Mouse (Mus musculus) cerebellum, adult 18-20 months (tissue): ENCODE measurements around the gene Ssbp3.

Experiments
- DNase-seq, 2 experiments: peaks; one replicate each; pipeline ENCODE4 v3.0.0; 2021

The Ssbp3 gene

DNA sequence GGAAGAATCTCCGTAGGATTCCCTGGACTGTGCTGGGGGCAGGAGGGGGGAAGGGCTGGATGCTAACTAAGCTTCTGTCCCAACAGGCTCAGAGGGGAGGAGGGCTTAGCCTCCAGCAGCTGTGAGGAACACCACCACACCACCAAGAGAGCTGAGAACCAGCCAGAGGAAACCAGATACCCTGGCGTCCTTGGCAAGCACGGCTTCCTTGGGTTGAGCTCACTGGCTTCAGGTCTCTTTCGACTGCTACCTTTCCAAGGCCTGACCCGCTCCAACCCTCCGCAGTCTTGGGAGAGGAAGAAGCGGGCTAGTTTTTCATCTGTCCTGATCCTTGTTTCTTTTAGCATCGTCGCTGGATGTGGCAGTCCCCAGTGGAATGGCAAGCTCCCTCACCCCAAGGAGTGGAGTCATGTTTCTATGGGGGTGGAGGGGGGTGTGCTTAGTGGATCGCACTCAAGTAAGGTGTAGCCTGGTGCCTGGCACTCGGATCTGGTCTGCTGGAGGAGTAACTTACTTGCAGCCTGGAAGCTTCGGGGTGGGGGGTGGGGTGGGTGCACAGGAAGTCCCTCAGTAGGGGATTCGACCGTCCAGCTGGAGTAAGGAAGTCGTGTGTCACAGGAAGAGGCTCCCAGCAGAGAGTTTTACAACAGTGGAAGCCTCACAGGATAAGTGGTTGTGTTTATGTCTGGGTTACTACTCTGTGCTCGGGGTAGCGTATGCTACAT lies 2.6 kb upstream of the Ssbp3 start:
- peak in 1 of 2 experiments; percentile 12 for DNase-seq

DNA sequence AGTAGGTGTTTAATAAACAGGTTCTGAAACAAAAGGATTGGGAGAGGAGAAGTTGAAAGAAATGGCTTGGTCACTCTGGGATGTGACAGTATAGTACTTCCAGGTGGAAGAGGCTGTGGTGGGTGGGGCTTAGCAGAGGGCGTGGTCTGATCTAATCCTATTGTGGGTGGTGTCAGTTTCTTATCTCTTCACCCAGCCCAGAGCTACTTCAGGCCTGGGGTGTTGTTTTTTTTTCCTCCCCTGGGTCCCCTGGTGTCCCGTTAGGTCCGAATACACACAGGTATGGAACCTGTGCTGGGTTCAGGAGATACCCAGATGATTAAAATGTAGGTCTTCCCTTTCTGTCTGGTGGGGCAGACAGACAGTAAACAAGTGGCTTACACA lies 2.1 kb upstream of the Ssbp3 start:
- DNase-seq: peak in 1 of 2 experiments; percentile 34

DNA sequence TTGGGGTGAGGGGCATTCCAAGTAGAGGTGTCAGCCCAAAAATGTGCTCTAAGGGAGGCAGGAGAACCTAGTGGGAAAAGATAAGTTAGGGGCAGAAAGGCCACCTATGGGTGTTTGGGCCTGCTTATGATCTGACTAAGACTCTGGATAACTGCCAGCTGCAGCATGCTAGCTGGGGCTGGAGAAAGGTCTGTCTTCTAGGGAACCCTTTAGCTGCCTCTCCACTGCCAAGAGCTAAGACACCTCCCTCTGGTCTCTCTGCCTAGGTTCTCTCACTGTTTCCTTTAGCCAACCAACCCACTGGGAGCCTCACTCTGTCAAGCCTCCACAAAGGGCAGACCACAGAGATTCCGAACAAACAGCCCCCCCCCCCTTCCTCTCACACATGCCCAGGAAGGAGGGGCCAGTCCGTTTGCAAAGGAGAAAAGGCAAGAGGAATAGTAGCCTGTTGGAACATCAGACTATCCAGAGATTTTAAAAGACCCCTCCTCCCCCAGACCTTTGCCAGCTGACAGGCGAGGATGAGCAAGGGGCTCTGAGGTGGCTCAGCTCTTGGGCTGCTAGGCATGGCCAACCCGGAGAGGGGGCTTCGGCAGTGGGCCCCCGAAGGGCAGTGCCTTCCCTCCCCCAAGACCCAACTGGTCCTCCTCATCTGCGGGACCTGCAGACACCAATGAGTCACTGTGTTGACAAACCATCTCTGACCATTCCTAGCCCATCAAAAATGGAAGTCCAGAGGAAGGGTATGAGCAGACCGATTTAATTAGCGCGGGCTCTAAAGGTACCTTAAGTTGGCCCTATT lies 1.4 kb upstream of the Ssbp3 start:
- peak; percentile 46 to 47 for DNase-seq

DNA sequence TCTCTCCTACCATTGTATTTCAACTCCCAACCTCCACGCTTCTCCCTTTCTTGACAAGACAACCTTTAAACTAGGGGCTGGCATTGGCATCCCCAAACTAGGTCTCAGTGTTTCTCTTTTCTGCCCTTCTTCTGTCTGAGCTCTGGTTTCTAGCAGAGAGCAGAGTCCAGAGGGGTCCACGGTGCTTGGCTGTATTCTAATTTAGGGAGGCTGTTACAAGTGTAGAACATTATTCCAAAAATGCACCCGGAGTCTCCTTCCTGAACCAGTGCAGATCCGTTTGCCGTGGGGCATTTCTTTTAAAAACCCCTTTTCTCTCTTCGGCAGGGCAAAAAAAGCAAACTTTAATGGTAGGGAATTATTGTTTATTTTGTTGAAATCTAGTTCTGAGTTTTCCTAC lies 704 bp upstream of the Ssbp3 start:
- DNase-seq: peak in 1 of 2 experiments; percentile 45

DNA sequence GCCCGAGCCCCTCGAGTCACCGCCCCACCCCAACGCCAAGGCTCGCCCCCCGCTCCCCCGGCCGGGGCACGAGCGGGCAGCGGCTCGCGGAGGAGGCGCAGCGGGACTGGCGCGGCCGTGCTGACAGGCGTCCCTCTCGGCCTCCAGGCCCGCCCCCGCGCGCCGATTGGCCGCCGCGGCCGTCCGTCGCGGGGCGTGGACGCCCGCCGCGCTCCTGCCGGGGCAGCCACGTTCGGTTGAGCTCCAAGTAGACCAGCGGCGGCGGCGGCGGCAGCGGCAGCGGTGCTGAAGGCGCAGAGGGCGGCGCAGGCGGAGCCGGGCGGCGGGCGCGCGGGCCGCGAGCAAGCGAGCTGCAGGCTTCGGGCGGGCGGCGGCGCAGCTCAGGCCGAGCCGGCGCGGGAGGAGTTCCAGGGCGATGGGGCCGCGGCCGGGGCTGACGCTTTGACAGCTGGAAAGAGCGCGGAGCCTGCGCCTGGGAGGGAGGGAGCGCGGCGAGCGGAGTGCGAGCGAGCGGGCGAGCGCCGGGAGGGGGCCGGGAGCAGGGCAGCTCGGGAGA lies 823 bp downstream of the Ssbp3 start:
- DNase-seq: peak; percentile 92 to 98

DNA sequence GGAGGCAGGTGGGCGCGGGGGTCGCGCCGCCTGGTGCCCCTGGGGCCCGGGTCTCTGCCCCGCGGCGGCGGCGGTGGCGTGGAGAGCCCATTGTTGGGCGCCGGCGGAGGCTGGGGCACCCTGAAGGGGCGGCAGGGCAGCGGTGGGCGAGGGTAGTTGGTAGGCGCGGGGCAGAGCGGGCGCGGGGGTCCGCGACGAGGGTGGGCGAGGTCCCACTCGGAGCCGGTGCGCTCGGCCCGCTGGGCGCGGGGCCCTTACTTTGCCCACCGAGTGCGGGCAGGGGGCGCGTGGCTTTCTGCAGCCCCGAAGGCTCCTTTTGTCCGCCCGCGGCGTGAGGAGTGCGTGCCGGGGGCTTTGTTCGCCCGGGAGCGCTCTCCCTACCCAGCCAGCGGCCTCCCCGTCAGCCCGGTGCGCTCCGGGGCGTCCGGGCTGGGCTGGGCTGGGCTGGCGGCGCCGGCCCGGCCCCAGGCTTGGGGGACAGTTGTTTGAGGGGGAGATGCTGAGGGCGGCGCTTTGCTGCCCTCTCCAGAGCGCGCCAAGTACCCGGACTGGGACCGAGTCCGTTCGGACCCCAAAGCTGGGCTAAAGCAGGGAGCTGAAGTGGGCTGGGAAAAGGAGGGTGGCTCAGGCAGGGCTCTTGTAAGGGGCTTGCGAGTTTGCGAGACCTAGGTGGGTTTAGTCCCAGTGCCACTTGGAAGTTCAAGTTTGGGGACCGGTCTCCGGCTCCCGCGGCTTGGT lies 1.6 kb downstream of the Ssbp3 start:
- DNase-seq: peak; percentile 33 to 51

DNA sequence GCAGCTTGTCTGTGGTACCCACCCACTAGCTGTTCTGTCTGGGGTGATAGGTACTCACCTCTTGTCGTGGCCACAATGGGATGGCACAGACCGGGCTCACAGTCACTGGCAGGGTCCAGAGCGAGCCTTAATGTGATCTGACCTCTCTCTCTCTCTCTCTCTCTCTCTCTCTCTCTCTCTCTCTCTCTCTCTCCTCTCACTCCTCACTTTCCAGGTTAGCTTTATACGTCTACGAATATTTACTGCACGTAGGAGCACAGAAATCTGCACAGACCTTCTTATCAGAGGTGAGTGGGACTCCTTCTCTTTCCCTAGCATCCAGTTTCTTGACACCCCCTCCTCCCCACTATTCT lies 2.2 kb downstream of the Ssbp3 start:
- no peak for DNase-seq

DNA sequence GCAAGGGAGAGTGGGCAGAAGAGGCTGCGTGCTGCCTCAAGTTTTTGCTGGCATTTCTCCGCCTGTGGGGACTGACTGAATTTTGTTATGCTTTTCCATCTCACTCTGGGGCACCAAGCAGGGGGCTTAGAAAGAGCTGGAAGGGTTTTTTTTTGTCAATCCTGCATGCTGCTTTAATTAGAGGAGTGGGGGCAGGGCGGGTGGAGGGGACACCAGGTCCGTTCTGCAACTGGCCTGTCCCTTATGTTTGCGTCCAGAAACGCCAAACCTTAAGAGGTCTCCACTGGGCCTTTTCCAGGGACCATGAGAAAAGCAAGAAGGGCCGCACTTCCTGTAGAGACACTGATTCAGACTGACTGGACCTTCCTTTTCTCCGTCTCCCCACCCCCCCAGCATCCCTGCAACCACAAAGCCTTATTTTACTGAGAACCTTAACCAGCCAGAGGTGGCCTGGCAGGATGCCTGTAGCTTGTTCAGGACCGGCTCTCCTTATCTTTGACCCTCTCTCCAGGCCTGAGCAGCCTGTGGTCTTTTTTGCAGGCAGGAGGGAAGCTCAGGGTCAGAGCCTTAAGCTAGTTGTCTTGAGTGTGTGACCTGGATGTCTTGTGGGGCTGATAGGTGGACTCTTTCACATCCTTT lies 3.0 kb downstream of the Ssbp3 start:
- DNase-seq: peak in 1 of 2 experiments; percentile 33

DNA sequence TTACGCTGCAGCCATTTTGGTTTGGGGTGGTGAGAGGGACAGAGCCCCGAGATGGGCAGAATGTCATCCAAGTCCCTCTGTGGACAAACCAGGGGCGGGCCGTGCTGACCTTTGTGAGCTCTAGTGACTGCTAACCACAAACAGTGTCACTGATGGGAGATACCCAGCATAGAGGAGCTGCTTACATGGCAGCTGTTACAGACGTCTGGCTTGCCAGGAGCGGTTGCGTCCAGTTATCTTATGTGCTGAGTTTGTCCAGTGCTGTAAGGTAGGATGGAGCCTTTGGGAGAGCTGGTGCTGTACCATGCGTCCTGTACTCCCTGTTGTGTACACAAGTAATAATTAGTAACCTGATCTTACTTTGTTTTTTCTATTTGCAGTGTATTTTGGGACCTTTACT lies 4.8 kb downstream of the Ssbp3 start:
- DNase-seq: no peak

DNA sequence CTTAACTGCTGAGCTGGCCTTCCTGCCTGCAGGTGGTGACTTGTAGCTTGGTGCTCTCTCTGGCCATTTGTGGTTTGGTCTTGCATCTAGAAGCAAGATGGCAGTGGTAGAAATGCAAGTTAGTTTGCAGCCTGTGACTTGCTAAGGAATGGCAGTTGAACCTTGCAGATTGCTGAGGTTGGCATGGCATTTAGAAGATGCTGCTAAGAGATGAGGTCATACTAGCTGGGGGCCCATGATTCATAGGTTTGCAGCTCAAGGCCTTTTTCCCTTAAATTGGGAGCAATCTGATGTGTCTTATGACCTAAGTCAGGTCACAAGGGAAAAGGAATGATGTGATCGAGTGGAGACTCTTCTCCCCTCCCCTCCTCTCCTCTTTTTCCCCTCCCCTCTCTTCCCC lies 7.8 kb downstream of the Ssbp3 start:
- no peak for DNase-seq

DNA sequence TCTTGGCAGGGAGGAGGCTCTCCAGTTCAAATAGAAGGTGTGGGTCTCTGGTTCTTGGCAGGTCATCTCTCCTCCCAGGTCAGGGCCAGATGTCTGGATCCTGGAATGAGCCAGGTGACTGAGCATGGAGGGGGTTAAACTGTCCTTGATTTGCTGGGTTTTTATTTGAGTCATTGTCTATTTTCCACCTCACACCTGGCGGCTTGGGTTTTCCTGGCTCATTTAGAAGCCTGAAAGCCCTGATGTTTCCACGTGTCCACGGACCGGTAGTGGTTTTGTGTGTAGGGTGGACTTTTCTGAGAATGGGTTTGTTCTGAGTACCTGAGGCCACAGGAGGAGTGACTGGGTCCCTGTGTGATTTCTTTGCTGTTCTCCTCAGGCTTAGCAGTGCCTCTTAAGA lies 9.6 kb downstream of the Ssbp3 start:
- DNase-seq: no peak

DNA sequence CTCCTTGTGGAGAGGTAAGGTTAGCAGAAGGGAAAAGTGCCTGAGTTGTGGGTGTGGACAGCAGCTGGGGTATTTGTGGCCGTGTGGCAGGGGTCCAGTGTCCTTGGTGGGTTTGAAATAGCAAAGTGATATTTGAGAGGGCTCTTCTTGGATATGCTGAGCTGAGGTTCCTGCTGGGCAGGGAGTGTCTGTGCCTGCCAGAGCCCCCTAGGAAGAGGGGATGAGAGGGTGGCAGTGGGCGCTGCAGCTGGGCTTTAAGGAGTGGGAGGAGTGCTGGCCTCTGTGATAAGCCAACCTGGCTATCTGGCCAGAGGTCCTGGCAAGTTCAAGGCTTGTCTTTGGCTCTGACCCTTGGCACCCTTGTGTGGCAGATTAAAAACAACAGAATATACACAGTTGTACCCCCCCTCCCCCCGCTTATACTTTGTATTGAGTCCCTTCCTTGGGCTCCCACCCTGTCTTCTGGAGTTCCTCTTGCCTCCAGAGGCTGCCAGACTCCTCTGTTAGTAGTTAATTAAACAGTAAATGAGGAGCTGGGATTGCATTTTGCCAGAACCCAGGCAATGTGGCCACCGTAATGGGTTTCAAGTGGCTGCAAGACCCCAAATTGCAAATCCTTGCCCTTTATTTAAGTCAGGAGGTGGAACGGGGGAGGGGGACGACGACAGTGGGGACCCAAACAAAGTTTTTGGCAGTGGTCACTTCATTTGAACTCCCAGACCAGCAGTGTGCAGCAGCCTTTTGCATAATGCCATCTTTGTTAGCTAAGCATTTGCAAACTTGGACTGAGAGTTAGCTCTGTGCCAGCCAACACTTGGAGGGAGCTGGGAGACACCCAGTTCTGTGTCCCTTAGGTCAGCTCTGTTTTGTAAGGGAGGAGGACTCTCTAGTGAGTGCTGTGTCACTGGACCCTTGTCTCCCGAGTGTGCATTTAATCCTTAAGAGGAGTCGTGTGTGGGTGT lies 11.2 kb downstream of the Ssbp3 start:
- no peak for DNase-seq

DNA sequence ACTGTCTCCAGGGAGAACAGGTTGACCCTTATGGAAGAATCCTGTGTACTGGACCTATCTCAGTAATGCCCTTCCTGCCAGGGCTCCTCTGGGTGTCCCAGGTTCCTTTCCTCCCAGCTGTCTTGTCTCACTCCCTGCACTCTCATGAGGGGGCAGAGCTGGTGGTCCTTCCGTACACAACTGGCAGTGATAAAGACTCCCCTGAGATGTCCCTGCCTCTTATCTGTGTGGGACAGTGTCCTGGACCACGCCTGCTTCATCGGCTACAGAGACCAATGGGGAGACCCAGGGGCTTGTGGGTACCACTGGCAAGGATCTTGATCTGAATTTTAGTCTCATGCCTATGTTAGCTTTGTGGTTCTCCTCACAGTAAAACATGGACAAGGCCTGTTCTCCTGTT lies 12.4 kb downstream of the Ssbp3 start:
- no peak for DNase-seq

DNA sequence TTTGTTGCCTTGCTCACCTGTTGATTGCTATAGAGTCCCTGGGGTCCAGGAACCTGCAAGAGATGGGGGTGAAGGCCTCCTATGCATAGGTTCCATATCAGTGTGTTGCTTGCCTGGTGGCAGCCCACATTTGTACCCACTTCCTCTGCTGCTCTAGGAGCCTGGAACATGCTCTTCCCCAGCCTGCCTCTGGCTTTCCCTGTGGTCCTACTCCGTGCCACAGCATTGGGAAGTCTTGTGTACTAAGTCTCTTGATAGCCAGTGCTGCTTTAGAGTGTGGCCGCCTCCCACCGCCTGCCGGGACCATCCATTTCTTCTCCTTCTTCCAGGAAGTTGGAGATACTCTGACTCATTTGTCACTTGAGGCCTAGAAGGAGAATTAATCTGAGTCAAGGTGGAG lies 13.7 kb downstream of the Ssbp3 start:
- no peak for DNase-seq

DNA sequence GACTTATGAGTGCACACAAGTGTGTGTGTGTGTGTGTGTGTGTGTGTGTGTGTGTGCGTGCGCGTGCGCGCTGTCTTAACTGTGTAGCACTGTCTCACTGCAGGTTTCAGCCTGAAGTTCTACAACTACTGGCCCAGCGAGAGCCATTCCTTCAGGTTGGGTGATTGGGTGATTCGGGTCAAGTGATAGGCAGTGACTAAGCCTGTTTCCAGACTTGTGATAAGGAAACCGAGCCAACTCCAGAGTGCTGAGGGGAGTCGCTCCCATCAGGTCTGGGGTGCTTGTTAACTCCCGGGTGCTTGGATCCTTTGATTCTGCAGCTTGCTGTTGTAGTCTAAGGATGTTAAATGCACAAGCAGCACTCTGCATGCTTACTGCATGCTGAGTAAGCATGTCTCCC lies 14.4 kb downstream of the Ssbp3 start:
- DNase-seq: no peak

DNA sequence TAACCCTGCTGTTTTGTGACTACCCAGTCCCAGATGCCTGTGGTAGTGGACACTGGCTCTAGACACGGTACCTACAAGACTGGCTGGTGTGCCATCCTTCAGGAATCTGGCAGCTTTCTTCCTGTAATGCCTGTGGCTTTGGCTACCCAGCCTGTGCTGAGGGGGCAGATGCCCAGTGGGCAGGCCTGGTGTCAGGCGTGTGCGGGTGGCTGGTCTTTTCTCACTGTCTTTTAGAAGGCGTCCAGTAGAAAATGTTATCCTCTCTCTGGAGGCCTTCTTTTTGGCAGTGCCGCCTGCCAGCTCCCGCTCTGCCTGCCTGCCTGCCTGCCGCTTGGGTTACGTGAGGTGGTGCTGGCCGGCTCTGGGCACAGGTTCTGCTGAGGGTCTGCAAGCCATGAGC lies 15.9 kb downstream of the Ssbp3 start:
- peak; percentile 56 to 57 for DNase-seq

DNA sequence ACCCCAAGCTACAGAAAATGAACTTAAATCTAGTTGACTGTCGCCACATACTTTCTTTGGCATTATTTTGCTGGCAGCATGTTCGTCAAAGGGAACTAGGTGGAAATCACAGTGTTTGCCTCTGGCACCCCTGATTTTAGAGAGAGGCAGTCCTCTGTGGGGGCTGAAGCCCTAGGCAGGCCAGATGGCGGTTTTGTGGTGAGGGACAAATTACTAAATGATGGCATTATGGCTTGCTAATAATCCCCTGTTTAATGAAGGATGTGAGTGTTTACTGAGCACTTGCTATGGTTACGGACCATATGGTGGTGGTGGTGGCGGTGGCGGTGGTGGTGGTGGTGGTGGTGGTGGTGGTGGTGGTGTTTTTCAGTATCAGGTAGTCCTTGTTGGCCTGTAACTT lies 16.5 kb downstream of the Ssbp3 start:
- DNase-seq: no peak

DNA sequence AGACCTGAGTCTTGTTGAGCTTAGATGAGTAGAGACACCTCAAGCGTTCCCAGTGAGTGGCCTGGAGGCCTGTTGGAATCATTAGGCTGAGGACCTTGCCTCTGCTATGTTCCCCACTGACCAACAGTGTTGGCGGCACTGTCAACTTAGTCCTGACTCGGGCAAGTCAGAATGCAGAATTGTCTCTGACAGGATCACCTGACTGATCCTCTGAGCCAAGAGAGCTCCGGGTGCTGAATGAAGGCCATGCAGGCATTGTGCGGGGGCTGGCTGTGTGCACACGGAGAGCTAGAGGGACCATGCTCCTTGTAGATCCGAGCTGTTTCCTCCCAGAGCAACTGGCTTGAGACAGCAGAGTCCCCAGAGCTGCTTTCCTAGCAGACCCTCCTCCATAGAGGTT lies 18.5 kb downstream of the Ssbp3 start:
- DNase-seq: peak; percentile 66 to 78

DNA sequence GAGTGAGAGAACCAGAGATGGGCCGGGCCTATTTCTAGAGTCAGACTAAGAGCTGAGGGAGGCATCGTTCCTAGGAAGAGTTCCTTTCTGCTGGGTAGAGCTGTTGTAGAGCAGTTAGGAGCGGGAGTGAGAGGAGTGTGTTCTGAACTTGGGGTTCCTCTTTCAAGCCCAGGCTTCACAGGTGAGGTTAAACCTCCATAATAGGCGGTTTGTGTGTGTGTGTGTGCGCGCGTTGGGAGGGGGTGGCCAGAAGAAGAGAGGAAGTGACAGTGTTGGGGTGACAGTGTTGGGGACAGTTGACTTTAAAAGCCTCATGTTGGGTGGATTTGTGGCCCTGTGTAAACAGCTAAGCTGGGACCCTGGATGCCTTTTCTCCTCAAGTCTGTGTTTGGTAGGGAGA lies 22.1 kb downstream of the Ssbp3 start:
- no peak for DNase-seq

DNA sequence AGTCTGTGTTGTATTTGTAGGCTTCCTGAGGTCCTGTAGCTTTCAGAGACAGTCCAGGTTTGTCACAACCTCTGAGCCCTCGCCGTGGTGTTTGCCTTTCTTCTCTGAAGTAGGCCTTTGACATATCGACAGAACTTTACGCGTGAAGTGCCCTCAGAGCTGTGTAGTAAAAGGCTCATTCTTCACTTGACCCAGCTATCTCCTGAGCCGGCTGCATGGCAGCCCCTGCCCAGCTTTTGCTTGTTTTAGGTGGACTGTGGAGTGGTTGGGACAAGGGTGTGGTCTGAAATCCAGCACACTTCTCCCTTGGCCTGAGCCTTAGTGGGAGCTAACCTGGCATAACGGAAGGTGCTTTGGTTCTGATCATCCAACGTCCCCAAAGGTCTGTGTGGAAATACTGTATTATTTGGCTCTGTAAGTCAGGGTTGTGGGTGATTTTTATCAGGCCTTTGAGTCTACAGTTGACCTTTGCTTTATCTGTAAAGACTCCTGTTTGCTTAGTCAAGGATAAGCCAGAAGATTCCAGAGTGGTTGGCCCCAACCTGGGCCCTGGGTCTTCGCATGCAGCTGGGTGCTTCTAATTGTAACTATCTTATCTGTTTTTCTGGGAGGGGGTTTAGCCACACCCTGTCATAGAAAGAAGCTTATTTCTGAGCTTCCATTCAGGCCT lies 23.4 kb downstream of the Ssbp3 start:
- DNase-seq: no peak

DNA sequence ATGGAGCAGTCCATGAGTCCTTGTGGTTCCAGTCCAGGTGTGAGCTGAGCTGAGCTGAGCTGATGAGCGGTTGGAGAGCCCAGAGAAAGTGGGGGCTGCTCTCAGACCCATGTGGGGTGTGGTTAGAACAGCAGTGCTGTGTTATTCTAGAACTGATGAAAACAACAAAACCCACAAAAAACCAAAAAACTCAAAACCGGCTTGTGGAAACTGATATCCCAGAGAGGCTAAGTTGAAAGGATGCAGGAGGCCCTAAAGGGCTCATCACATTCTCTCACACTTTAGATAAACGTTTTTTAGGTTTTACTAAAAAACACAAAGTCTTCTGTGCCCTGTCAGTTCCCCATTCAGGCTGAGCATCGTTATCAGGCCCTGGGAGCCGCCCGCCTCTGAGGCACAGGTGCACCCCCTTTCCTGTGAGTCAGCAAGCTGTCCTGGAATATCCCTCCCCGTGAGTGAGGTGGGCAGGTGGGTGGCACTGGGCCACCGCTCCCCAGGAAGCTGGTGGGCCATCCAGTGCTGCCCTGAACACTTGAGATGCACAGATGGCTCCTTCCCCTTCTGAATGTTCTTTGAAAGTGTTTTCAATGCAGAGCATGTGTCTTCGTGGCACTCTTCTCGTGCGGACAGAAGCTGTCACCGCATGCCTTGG lies 24.6 kb downstream of the Ssbp3 start:
- DNase-seq: peak; percentile 80
